Mouse (Mus musculus) T-helper 1 cell (primary cell): Measurements from ENCODE around the gene Cdk16.
"Not testable (repeated sequence)": the region's sequence is repeated elsewhere in the genome, so short reads cannot be mapped to it uniquely, and the experiment has no call there.

Source experiments
- in situ Hi-C: fragments of 300-600 bp; cut with MboI, MseI; formaldehyde crosslinking; loops from one replicate; pipeline ENCODE4 v1.15.1; 2025; ENCODE audit warnings: high pct_unique_total_duplicates

Cdk16 gene

GRCm38 (mm10) chrX:20687519-20688067 lies at the start of gene Cdk16:
Gene Cdk16, plus strand, starts transcription at chrX:20687954.
- in situ Hi-C loops: no loop called here

- in situ Hi-C loops: no loop called here
Measured at GRCm38 (mm10) chrX:20638141-20638540, 49.6 kb upstream of the Cdk16 start.

GRCm38 (mm10) chrX:20644780-20645179 lies 43.0 kb upstream of the Cdk16 start:
- in situ Hi-C loops: no loop called here

- in situ Hi-C loops: no loop called here
Measured at GRCm38 (mm10) chrX:20657593-20657992, 30.2 kb upstream of the Cdk16 start.

GRCm38 (mm10) chrX:20658026-20658652 lies 29.6 kb upstream of the Cdk16 start, which contains the start of gene Uba1:
Gene Uba1, plus strand, starts transcription at chrX:20658326.
- in situ Hi-C loops: no loop called here

GRCm38 (mm10) chrX:20658891-20659406 lies 28.8 kb upstream of the Cdk16 start:
- in situ Hi-C loops: no loop called here

GRCm38 (mm10) chrX:20662317-20662715 lies 25.4 kb upstream of the Cdk16 start:
- in situ Hi-C loops: loop anchor here (10.0 kb wide), 1 partner anchor 132 kb away; the partner anchor contains the start of gene Araf

GRCm38 (mm10) chrX:20662716-20663443 lies 24.9 kb upstream of the Cdk16 start:
- in situ Hi-C loops: loop anchor here (10.0 kb wide), 1 partner anchor 132 kb away; the partner anchor contains the start of gene Araf

- in situ Hi-C loops: loop anchor here (10.0 kb wide), 1 partner anchor 131 kb away; the partner anchor contains the start of gene Araf
Measured at GRCm38 (mm10) chrX:20663444-20663790, 24.3 kb upstream of the Cdk16 start.

GRCm38 (mm10) chrX:20688068-20688547 lies 354 bp downstream of the Cdk16 start:
- in situ Hi-C loops: no loop called here

- in situ Hi-C loops: no loop called here
Measured at GRCm38 (mm10) chrX:20688615-20689014, 861 bp downstream of the Cdk16 start.

GRCm38 (mm10) chrX:20691566-20691965 lies 3.8 kb downstream of the Cdk16 start:
- in situ Hi-C loops: no loop called here

- in situ Hi-C loops: no loop called here
Measured at GRCm38 (mm10) chrX:20692616-20693015, 4.9 kb downstream of the Cdk16 start.

GRCm38 (mm10) chrX:20695842-20696241 lies 8.1 kb downstream of the Cdk16 start:
- in situ Hi-C loops: no loop called here

GRCm38 (mm10) chrX:20703741-20704290 lies 16.1 kb downstream of the Cdk16 start, which contains the start of gene Usp11:
Gene Usp11, plus strand, starts transcription at chrX:20703906.
- in situ Hi-C loops: no loop called here

GRCm38 (mm10) chrX:20704295-20705082 lies 16.7 kb downstream of the Cdk16 start:
- in situ Hi-C loops: no loop called here

GRCm38 (mm10) chrX:20705083-20705402 lies 17.3 kb downstream of the Cdk16 start:
- in situ Hi-C loops: no loop called here

GRCm38 (mm10) chrX:20728681-20729080 lies 40.9 kb downstream of the Cdk16 start:
- in situ Hi-C loops: loop anchor here (10.0 kb wide), 1 partner anchor 254 kb away; no protein-coding TSS in a partner anchor

- in situ Hi-C loops: not testable (repeated sequence)
Measured at GRCm38 (mm10) chrX:20730048-20730447, 42.3 kb downstream of the Cdk16 start.

- in situ Hi-C loops: no loop called here
Measured at GRCm38 (mm10) chrX:20736479-20736878, 48.7 kb downstream of the Cdk16 start.

- in situ Hi-C loops: no loop called here
Measured at GRCm38 (mm10) chrX:20748829-20749228, 61.1 kb downstream of the Cdk16 start.
